In the genomic region with DNA sequence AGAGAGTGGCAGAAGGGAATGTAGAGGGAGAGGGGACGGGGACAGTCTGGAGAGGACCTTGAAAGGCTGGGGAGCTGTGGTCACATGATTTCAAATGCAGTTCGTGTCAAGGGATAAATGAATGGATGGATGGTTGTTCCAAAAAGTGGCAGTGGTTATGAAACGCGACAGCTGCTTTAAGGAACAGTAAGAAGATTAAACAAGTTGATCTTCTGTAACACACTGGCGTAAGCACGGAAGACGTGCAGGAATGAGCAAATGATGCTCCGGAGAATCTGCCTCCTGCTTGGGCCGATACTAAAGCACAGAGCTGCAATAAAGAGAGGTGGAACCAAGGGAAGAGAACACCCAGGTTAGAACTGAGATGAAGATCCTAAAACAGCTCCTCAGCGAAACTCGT, we compare ENCODE assay signal across 27 mouse cellular contexts.
"Had no signal": no experiment of that assay in that cellular context is flagged by ENCODE, and none has a peak within 500 bp of the region (broad histone marks: within the 10 kb centered on the region; RNA-seq: fewer than 3 reads in every experiment).

No protein-coding gene starts in this region.

- H3K9me3 ChIP-seq: heart, embryonic 13.5 days; heart, embryonic 15.5 days; hindbrain, embryonic 10.5 days; hindbrain, embryonic 12.5 days; intestine, embryonic 15.5 days; limb, embryonic 10.5 days; limb, embryonic 12.5 days had no signal

- H3K4me2 ChIP-seq: heart, embryonic 11.5 days; heart, embryonic 13.5 days; heart, embryonic 15.5 days; hindbrain, embryonic 12.5 days; hindbrain, embryonic 14.5 days; intestine, embryonic 15.5 days; limb, embryonic 12.5 days; liver, embryonic 11.5 days had no signal

- H3K4me1 ChIP-seq: hindbrain, embryonic 12.5 days; intestine, embryonic 15.5 days had no signal

- H3K9ac ChIP-seq: heart, embryonic 13.5 days; heart, embryonic 15.5 days; hindbrain, embryonic 12.5 days; hindbrain, embryonic 14.5 days; intestine, embryonic 15.5 days; limb, embryonic 12.5 days had no signal

- H3K36me3 ChIP-seq: heart, embryonic 13.5 days; heart, embryonic 15.5 days; hindbrain, embryonic 10.5 days; hindbrain, embryonic 12.5 days; intestine, embryonic 15.5 days; limb, embryonic 10.5 days; limb, embryonic 12.5 days had no signal

- H3K4me3 ChIP-seq: gastrocnemius, adult 2 months; heart, adult 2 months; heart, embryonic 13.5 days; heart, embryonic 15.5 days; hindbrain, embryonic 10.5 days; hindbrain, embryonic 12.5 days; intestine, embryonic 15.5 days; layer of hippocampus, adult 2 months; left cerebral cortex, adult 2 months; limb, embryonic 10.5 days; limb, embryonic 12.5 days had no signal

- ATAC-seq: hindbrain, embryonic 16.5 days; inflammation-experienced regulatory T-cells, adult 6 months; intestine, embryonic 15.5 days; intestine, postnatal 0 days had no signal

- H3K27me3 ChIP-seq: heart, embryonic 13.5 days; heart, embryonic 15.5 days; hindbrain, embryonic 12.5 days; intestine, embryonic 15.5 days; limb, embryonic 12.5 days had no signal

- H3K27ac ChIP-seq: gastrocnemius, adult 2 months; heart, adult 2 months; heart, embryonic 13.5 days; heart, embryonic 15.5 days; hindbrain, embryonic 10.5 days; hindbrain, embryonic 12.5 days; hindbrain, embryonic 14.5 days; intestine, embryonic 15.5 days; layer of hippocampus, adult 2 months; left cerebral cortex, adult 2 months; limb, embryonic 10.5 days; limb, embryonic 12.5 days had no signal

- DNase-seq: gastrocnemius, adult 2 months; gastrocnemius, postnatal 10 days; gastrocnemius, postnatal 25 days; heart, adult 2 months; heart, postnatal 14 days; heart, postnatal 36 days; kidney, adult 18-20 months; kidney, adult 8-10 months; kidney, postnatal 10 days; kidney, postnatal 25 days; kidney, postnatal 4 days; liver had no signal
